Mouse (Mus musculus): Measurements from ENCODE around the gene Acvr1b.

The Acvr1b gene

GRCm38 (mm10) chr15:101146100-101146965 is 27.5 kb upstream of the Acvr1b start:
- no peak for DNase-seq (ENCODE audit: low spot score)

- no peak for DNase-seq (ENCODE audit: low spot score)
These were observed 26.6 kb upstream of the Acvr1b start for GRCm38 (mm10) chr15:101147115-101147909.

- DNase-seq (ENCODE audit: low spot score), result peak; percentile 34
These were observed 26.0 kb upstream of the Acvr1b start for GRCm38 (mm10) chr15:101147910-101148273.

GRCm38 (mm10) chr15:101148604-101149003 is 25.3 kb upstream of the Acvr1b start:
- no peak for DNase-seq (ENCODE audit: low spot score)

- DNase-seq (ENCODE audit: low spot score), result no peak
These were observed 22.2 kb upstream of the Acvr1b start for GRCm38 (mm10) chr15:101151409-101152261.

GRCm38 (mm10) chr15:101154700-101155616 is 18.9 kb upstream of the Acvr1b start:
- DNase-seq (ENCODE audit: low spot score), result no peak

GRCm38 (mm10) chr15:101160128-101160527 is 13.7 kb upstream of the Acvr1b start:
- DNase-seq (ENCODE audit: low spot score), result no peak

- peak; percentile 42 for DNase-seq (ENCODE audit: low spot score)
These were observed 13.3 kb upstream of the Acvr1b start for GRCm38 (mm10) chr15:101160591-101160990.

GRCm38 (mm10) chr15:101161534-101161933 is 12.3 kb upstream of the Acvr1b start:
- DNase-seq (ENCODE audit: low spot score), result no peak

- DNase-seq (ENCODE audit: low spot score), result no peak
These were observed 10.8 kb upstream of the Acvr1b start for GRCm38 (mm10) chr15:101163056-101163458.

GRCm38 (mm10) chr15:101163854-101164253 is 10.0 kb upstream of the Acvr1b start:
- no peak for DNase-seq (ENCODE audit: low spot score)

GRCm38 (mm10) chr15:101164291-101164690 is 9.6 kb upstream of the Acvr1b start:
- DNase-seq (ENCODE audit: low spot score), result no peak

- DNase-seq (ENCODE audit: low spot score), result no peak
These were observed 8.0 kb upstream of the Acvr1b start for GRCm38 (mm10) chr15:101165658-101166437.

GRCm38 (mm10) chr15:101167553-101167952 is 6.3 kb upstream of the Acvr1b start:
- DNase-seq (ENCODE audit: low spot score), result no peak

GRCm38 (mm10) chr15:101169910-101170309 is 4.0 kb upstream of the Acvr1b start:
- no peak for DNase-seq (ENCODE audit: low spot score)

GRCm38 (mm10) chr15:101170413-101170980 is 3.4 kb upstream of the Acvr1b start:
- no peak for DNase-seq (ENCODE audit: low spot score)

- DNase-seq (ENCODE audit: low spot score), result no peak
These were observed 2.6 kb upstream of the Acvr1b start for GRCm38 (mm10) chr15:101171272-101171671.

GRCm38 (mm10) chr15:101172016-101172415 is 1.9 kb upstream of the Acvr1b start:
- no peak for DNase-seq (ENCODE audit: low spot score)

- DNase-seq (ENCODE audit: low spot score), result peak; percentile 34
These were observed 645 bp downstream of the Acvr1b start for GRCm38 (mm10) chr15:101174294-101175130.

Measured in embryo, embryonic 10 days (tissue).